Mouse (Mus musculus) embryo, embryonic 11.5 days (tissue): Measurements from ENCODE around the gene Suco.

Experiments
- DNase-seq: peaks from one replicate; pipeline ENCODE4 v3.0.0-alpha.2; 2012; ENCODE audit warnings: low read depth, low spot score

The Suco gene

GRCm38 (mm10) chr1:161788339-161788738 lies 88.1 kb downstream of the Suco start, which contains the start of gene Fasl:
Gene Fasl, minus strand, starts transcription at chr1:161788495.
- no peak for DNase-seq

GRCm38 (mm10) chr1:161782725-161783124 lies 93.8 kb downstream of the Suco start:
- DNase-seq: no peak

DNA sequence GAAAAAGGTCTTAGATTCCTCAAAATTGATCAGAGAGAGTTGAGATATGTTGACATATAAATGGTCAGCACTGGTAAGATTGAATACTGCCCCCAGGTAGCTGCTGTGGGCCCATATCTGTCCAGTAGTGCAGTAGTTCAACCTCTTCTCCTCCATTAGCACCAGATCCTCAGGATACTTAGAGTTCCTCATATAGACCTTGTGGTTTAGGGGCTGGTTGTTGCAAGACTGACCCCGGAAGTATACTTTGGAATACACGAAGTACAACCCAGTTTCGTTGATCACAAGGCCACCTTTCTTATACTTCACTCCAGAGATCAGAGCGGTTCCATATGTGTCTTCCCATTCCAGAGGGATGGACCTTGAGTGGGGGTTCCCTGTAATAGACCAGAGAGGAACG lies 94.9 kb downstream of the Suco start:
- no peak for DNase-seq

DNA sequence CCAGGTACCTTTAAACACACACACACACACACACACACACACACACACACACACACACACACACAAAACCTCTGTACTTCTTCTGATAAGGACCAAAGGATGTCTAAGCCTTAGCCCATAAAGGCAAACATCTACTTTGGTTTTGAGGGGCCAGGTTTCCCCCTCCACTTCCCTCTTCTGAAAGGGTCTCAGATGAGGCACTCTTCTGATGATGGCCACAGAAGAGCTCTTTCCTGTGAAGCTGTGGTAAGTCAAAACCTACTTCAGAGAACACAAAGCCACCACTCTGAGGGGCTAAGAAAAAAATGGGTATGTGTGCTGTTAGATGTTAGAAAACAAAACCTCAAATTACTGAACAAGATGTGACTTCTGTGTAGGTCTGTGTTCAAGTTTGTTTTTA lies 97.4 kb downstream of the Suco start:
- no peak for DNase-seq

DNA sequence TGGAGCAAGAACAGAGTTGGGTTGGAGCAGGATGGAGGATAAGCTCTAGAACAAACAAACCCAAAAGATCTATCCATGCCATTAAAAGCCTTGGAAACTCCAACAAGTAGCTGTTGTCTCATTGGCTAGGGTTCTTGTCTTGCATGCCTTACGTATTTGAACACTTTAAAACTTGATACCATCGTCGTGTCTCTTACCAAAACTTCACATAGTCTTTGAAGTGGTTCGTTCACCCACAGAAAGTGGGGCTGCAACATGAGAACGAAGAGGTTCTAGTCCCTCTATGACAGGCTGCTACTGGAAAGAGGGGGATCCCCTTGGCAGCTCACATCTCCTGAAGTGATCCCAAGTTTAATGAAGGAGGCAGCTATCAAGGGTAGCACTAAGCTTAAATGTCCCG lies 101.3 kb downstream of the Suco start:
- DNase-seq: no peak

DNA sequence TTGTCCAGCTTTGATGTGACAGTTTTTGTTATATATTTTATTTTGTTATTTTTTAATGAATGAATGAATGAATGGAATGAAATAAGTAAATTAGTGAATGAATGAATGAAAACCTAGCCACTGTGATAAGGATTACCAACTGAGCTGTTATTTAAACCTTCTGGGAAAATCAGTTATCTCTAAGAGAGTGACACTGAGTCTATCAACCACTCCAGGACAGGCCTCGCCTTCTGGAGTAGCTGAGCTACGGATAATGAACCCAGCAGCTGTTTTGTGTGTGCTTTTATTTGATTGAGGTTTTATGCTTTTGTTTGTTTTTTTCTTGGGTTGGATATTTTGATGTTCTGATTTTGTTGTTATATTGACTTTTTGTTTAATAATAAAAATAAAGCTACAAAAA lies 105.2 kb downstream of the Suco start:
- no peak for DNase-seq

DNA sequence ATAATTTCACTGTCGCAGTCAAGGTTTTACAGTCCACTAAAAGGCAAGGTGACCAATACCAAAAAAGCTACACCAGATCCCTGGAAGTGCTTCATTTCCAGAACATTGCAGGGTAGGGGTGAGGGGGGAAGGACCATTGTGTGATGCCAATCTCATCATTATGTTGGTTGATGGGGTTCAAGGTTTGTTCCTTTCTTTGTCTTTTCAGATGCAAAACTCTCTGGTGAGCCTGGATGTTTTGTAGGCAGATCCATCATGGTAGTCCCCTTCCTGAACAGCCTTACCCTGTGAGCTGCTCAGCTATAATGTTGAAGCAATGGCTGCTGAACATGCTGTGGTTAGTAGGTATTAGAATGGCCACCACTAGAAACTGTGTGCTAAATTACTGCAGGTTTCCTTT lies 107.2 kb downstream of the Suco start:
- DNase-seq: no peak

DNA sequence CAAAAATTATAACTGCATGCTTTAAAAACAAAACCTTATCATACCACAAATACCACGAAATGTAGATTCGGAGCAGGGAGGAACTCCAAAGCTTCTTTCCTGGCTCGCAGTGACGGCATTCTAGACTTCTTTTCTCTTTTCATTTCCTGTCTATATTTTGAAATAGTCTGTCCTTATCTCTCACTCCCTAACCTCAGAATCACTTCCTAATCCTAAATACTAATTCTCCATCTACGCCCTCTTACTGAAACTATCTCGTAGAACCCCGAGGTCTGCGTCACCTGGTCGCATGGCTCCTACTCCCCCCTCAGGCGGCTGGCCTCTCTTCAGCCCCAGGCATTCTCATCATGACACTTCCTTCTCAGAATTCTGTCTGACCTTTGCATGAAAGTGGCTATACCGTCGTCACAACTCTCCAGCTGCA lies 109.4 kb downstream of the Suco start:
- no peak for DNase-seq

DNA sequence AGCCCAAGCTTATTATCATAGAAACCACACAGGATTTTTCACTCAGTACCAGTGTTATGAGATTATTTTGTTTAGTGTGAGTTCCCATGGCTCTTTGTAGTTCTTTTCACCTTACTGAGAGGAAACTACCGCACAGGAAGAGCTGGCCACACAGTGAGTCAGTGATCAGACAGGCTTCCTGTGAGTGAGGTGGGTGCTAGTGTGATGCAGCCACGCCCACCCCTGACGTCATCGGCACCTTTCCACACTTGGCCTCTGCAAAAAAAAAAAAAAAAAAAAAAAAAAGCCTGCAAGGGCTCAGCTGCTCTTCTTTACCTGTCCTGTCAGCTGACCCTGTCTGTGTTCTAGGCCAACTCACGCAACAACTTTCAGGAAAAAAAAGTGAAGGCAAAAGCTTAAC lies 109.8 kb downstream of the Suco start:
- DNase-seq: no peak
